Mouse (Mus musculus) layer of hippocampus, adult 18-20 months (tissue): Measurements from ENCODE around the gene Rab12. TPM values are rescaled to one million over a fixed set of nuclear protein-coding genes. Genes with fewer than 3 reads are reported as not detected.
"Not testable (repeated sequence)": the region's sequence is repeated elsewhere in the genome, so short reads cannot be mapped to it uniquely, and the experiment has no call there.

ENCODE experiments used
- DNase-seq, 2 experiments: peaks; one replicate each; pipeline ENCODE4 v3.0.0; 2022; ENCODE audit warnings: low spot score in 2 of 2
- long read RNA-seq: library from polyadenylated mRNA; stranded (forward); transcript quantifications from one replicate; pipeline ENCODE4 v2.0.0, GENCODE M21; 2021
- total RNA-seq, 2 experiments: library from RNA; stranded (reverse); gene quantifications; 2 replicates each; pipeline ENCODE4 v1.2.3; 2021

The Rab12 gene
- total RNA-seq: 100 to 1,000 TPM; 114 to 116 TPM
- long read RNA-seq, transcript Rab12-205 (6 exons, 2,010 nt): major isoform, 134 of 140 reads
- long read RNA-seq, partial matches to known transcripts: 2 of 140 reads
- long read RNA-seq, other reads (novel, unspliced or antisense): 4 of 140 reads

DNA sequence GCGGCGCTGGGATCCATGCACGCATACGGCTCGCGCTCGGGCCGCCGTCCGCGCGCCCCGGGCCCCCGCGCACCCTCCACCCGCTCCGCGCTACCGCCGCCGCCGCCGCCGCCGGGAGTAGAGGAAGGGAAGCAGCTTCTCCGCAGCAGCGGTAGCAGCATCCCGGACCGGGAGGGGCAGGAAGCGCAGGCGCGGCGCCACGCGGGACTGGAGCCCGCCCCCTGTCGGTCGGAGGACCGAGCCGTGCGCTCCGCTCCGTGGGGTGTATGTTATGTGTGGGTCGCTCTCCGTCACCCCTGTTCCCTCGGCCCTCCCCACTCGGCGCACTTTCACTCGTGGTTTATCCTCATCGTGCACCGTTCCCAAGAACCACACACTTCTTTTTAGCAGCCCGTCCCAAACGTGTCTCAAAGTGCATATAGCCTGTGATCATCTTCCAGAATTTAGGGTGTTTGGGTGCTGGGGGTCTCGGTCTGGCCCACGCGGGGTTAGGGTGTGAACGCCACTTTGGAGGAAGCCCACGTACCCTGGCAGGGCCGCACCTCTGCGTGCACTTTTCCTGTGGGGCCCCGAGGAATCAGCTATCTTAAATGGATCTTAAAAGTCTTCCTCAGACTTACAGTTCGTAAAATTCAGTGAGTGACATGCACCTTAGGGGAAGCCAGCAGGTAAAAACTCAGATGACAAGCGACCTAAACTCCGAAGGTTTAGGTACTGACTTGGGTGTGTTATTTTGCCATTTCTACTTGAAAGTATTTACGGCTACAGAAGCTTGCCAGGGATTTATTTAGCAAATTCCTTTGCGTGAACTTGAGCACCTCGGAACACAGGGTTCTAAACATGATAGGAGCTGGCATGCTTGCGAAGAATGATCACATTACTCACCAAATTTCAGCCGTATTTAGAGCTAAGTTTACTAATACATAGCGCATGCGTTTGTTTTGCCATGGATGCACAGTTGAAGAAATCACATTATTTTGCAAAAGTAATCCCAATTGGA is at the start of gene Rab12:
Gene Rab12 (minus strand): TSS at position 176 of the 1,000 bp plus-strand sequence.
- peak; percentile 80 to 88 for DNase-seq

DNA sequence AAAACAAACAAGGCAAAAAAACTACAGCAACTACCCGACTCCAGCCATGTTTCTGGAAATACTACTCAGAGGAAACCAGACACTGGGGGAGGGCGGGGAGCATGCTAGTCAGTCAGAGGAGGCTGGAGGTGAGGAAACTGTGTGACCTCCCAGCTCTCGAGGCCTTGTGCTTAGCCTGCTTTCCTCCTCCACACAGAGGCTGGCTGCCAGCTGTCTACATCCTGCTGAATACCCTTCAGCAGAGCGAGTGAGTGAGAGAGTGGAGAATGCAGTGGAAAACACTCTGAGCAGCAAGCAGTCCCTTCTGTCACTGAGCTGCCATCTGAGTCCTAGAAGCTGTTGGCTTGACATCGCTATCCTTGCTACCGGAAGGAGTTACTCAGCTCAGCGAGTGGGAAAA is 44.7 kb upstream of the Rab12 start:
- peak in 1 of 2 experiments; percentile 34 for DNase-seq

DNA sequence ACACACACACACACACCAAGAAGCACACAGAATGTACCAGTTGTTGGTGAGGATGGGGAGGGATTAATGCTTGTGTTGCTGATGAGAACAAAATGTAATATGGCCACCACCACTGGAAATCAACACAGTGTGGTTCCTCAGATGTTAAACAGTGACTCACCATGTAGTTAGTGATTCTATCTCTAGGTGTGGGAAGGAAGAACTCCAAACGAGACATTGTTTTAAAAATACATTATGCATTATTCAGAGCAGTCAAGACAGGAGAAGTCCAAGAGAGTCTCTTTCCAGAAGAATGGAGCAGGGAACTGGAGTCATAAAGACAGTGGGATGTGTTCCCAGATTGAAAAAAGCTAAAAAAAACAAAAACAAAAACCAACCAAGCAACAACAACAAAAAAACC is 44.0 kb upstream of the Rab12 start:
- DNase-seq: no peak

DNA sequence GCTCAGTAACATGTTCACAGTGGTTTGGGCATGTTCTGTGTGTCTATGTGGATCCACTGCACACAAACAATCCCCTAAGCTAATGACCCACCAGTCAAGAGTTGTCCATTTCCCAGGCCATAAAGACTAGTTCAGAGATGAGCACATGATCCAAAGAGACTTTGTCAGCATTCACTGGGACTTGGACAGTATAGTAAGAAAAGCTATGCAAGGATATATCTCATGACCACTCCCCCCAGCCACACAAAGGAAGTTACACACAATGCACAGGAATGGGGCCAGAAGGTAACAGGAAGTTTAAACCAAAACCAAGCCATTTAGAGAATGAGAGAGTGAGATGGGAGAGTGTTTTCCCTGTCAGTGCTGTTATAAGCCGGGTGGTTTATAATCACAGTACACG is 41.9 kb upstream of the Rab12 start:
- no peak for DNase-seq

DNA sequence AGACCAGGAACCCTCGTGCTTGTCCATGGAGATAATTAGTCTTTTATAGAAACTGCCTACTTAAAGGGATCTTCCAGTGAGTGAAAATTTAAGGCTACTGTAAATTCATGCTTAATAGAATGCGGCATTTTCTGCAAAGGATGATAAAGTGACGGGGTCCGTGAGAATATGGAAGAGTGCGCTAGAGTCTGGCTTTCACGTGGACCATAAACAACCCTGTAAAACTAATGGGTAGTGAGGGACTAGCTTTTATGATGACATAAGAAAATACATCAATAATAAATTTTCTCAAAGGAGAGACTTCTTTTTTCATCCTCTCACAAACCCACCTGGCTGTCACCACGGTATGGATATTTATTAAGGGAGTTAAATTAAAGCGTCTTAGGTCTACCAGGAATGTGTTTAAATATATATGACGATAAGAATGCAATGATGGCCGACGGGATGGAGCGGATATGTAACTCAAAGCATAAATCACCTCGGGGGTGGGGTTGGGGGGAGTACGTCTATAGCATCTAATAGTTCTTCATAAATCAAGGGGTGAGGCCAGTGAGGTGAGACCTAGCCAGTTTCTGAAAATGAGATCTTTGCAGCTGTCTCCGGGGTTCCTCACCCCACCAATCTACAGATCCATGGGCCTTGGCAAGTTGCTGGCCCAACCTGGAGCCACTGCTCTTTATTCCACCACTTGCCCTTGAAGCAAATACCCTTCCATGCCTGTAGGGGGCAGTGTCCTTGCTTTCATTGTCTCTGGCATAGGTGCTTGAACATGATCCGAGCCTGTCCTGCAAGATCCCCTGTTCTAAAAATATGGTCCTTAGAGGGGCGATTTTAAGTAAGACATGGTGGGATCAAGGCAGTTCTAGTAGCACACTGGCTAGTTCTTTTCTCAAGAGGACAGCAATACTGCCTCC is 39.1 kb upstream of the Rab12 start:
- no peak for DNase-seq

DNA sequence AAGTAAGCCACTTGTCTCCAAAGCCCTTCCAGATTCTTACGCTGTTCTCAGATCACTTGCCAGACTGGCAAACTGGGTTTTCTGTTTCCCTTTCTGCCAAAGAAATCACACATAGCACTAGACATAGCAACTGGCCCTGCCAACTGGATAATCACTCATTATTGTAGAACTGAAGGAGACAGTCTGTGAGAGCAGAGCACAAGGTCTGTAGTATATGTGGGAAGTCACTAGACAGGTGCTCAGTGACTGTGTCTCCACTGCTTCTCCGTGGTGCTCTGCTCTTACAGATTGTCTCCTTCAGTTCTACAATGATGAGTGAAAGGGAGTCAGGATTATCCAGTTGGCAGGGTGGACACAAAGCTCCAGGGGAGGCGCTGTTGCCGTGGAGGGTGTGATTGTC is 33.2 kb upstream of the Rab12 start:
- DNase-seq: no peak

DNA sequence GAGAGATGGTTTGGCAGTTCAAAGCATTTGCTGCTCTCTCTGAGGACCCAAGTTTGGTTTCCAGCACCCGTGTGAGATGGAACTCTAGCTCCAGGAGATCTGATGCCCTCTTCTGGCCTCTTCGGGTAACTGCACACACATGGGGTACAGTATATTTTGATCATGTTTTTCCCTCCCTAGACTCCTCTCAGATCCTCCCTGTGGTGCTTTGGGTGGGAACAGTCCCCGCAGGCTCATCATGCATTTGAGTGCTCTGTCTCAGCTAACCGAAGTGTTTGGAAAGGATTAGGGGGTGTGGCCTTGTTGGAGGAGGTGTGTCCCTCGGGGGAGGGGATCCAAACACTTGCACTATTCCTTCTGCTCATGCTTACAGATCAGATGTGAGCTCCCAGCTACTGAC is 31.0 kb upstream of the Rab12 start:
- DNase-seq: no peak

DNA sequence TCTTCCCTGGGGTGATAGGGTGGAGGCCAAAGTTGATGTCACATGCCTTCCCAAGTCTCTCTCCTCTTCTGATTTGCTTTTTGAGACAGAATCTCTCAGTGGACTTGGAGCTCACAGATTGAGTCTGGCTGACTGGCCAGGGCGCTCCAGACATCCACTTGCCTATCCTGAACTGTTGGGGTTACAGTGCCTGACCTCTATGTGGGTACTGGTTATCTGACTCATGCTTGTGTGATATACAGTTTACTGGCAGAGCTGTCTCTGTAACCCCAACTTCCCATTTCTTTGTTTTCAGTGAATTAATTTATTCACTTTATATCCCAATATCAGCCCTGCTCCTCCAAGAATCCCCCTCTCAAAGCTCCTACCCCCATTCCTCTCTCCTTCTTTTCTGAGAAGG is 12.8 kb upstream of the Rab12 start:
- DNase-seq: no peak

DNA sequence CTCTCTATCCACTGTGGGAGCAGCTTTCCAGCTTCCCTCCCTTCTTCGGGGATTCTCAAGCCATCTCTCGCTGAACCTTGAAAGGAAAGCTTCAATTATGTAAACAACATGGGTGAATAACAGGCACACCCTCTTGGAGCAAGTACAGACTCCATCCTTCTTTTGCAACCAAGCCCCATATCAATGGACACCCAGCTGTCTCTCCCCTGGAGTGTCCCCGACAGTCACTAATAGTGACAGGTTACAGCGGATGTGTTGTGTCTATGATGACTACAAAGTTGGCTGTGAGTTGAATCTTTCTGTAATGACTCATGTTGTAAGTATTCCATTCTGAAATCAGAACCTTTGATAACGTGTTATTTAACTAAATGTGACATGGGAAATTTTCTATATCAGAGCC is 3.9 kb upstream of the Rab12 start:
- no peak for DNase-seq

DNA sequence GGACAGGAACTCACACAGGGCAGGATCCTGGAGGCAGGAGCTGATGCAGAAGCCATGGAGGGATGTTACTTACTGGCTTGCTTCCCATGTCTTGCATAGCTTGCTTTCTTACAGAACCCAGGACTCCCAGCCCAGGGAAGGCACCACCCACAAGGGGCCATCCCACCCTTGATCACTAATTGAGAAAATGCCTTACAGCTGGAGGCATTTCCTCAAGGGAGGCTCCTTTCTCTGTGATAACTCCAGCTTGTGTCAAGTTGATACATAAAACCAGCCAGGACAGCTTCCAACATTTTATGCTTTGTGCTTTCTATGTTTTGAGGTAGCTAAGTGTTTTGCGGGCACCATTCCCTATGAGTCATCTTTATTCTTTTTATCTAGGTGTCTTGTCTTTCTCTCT is 3.1 kb upstream of the Rab12 start:
- DNase-seq: not testable (repeated sequence)

DNA sequence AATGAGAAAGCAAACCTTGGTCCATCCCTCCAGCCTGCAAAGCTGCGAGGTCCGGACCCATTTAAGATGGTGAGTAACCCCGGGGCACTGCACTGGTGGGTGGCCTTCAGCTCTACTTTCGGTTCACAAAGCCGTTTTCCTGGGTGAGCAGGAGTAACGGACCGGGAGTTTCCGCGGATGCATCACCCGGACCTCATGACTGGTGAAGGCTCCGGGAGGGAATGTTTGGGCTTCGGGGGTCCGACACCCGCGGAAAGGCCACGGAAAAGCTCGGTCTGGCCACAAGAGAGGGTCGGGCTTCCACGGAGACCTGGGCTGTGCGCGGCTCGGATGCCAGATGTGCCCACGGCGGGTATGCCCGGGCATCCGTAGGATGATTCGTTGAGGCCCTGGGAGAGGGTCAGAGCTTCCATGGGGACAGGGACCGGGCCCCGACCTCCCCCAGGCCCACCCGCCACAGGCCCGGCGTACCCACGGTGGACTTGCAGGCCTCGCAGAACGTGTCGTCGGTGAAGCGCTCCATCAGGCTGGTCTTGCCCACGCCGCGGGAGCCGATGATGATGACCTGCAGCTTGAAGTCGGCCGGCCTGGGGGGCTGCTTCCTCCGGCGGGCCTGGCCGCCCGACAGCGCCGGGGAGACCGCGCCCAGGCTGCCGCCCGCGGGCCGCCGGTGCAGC is 514 bp downstream of the Rab12 start:
- DNase-seq: peak in 1 of 2 experiments; percentile 34

DNA sequence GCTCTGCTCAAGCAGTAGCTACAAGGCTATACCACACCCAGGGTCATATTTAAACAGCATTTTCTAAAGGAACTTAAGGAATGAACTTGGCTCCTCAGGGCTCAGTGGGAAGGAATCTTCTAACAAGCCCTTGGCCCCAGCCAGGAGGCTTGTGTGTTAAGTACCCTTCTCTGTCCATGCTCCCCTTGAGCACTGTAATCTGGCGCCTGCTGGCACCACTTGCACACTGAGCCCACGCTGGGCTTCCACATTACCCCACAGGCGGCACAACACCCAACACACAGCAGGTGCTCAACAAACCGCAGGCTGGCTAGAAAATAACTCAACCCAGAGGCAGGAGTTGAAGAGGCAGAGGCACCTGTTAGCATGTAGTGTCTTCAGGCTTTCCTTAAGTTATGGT is 2.6 kb downstream of the Rab12 start:
- no peak for DNase-seq

DNA sequence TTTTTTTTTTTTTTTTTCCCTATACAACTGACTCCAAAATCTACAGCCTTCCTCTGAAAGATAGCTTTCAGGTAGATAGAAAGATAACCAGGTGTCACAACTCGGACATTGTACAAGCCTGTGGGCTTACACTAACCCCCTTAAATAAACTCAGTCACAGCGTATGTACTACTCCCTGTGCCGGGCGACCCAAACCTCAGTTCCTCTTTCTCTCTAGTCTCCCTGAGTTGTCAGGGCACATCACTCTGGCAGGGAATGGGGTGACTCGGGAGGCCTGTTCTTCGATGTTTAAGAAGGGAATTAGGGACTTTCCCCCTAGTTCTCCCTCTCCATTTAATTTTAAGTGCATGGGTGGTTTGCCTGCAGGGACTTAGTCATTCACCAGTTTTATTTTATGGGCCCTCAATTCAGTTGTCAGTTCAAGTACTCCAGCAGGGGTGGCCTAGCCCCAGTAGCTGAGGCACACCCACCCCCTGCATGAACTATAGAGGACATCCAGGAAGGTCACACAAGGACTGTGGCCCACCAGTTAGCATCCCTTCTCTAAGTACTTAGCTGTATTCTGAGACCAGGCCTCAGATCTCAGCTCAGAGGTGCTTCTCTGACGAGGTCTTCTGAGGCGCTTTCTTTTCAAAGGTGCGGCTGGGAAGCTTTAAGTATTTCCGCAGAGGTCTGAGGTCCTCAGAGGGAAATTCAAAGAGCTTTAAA is 5.1 kb downstream of the Rab12 start:
- DNase-seq: no peak

DNA sequence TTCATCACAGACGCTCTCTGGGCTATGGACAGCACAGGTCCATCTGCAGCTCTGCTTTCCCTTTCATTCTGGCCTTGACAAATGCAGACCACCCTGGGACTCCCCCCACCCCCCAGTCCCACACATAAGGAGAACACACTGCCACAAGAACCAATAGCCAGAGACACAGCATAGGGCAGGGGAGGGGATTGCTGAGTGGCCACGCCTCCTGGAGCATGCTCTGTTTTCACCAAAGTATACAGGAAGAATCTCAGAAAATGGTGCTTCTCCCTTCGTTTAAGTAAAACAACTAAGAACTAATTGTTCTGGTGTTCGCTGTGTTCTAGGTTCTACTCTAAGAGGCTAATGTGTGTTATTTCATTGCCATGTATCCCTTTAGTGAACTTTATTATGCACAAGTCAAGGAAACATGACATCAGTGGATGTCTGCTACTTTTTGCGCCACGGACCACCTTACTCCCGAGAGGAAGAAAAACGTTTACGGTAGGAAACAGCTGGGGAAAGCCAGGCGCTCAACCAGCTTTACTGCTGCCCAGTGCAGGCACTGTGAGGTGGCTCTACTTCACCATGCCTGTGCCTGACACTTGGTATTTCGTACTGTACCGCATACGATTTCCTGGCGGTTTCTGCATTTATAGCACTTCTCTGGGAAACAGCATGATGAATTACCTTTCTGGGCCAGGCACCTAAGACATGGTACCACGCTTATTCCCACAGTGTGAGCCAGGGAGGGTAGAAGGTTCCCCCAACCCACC is 7.2 kb downstream of the Rab12 start:
- no peak for DNase-seq

DNA sequence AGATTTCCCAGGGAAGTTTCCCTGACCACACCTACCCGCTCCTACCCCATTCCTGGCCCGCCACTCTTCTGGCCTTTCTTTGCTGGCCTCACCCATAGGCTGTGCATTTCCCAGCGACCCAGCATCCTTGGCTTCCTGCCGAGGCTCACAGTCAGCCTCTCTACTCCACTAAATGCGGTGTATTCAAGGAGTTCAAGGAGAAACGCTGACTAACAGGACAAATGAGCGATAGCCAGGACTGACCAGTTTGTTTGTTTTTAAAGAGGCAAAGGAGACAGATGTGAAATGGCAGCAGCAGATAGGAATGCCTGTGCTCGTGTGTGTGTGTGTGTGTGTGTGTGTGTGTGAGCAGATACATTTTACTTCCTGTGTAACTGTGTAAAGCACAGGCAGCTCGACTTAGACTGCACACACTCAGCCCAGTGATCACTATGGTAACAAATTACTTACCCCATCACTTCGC is 9.3 kb downstream of the Rab12 start:
- no peak for DNase-seq

DNA sequence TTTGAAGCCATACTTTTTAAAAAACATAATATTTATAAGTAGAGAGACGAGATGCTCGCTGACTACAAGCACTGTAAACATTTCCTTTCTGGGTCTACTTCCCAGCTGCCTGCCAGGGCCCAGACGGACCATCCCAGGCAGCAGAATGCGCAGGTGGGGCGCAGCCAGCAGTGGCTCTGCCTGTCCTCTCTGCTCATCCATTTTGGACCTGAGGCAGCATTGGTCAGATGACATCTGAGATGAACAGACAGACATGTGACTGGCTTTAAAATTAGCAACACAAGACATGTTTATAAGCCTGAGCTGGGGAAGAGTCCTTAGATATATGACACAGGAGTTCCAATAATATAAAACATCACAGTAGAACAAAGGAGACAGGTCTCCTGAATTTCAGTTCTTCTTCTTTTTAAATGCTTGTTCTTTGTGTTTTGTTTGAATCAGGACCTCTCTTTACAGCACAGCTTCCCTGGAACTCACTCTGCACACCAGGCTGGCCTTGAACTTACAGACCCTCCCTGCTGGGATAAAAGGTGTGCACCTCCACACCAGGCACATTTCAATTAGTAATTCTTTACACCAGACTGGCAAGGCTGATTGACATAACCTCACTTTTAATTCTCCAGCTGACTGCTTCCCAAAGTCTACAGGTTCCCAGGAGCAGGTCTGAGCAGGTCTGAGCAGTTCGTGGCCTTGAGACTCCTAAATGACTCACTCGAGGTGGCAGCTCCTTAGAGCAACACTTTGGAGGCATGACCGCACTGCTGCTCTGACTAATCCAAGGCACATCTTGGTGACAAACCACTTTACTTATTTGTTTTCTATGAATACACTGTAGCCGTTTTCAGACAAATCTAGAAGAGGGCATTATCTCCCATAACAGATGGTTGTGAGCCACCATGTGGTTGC is 12.2 kb downstream of the Rab12 start:
- no peak for DNase-seq

DNA sequence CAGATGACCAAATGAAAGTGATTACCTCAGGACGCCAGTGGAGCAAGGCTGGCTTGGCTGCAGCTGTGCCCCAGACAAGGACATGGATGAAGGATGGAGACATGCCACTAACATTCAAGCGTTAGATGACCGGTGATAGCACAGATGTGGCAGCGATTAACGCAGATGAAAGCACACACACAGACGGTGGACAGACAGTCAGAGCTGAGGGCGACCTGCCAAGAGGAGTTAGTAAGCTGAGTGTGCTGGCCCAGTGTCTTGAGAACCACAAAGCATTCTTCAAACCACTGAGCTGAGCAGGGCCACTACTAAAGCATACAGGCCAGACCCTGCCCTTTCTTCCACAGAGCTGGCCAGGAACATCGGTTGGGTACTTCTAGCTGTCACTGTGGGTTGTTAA is 14.6 kb downstream of the Rab12 start:
- DNase-seq: no peak

DNA sequence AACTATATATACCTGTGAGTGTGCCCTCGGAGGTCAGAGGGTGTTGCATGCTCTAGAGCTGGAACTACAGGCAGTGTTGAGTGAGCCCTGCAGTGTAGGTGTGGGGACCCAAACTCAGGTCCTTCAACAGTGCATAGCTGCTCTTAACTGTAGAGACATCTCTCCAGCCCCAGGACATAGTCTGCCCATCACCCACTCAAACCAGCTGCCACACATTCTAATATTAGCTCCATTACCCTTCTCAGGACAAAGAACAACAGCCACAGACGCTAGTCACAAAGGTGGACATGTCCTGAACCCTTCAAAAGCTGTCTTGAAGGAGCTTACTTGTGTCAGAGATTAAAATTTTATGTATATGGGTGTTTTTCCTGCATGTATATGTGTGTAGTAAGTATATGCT is 15.3 kb downstream of the Rab12 start:
- no peak for DNase-seq

DNA sequence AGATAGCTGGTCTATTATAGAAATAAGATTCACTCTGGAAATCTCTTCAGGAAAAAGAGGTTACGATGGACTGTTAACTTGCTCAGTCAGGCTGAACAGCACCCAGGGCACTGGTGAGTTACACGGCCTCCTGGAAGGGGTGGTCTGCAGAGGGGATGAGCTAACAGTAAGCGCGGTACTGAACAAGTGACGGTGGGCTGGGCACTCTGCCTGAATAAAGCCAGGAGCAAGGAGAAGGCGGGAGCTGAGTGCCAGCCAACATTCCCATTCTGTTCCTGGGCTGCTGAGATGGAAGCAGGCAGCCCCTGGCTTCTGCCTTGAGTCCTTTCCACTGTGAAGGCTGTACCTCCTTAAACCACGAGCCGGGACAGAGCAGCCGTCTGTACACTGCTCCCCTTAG is 16.1 kb downstream of the Rab12 start:
- DNase-seq: no peak
